Mouse (Mus musculus) heart, postnatal 36 days (tissue): ENCODE data around the gene G6pc. TPM values are rescaled to one million over a fixed set of nuclear protein-coding genes. Genes with fewer than 3 reads are reported as not detected.
"Not testable (repeated sequence)": the region's sequence is repeated elsewhere in the genome, so short reads cannot be mapped to it uniquely, and the experiment has no call there.

Experiments
- DNase-seq, 2 experiments: peaks; one replicate each; pipeline ENCODE4 v3.0.0; 2021 to 2022
- intact Hi-C: fragments of 180-260 bp; cut with DNase I; formaldehyde crosslinking; loops from one replicate; pipeline ENCODE4 v1.15.1; 2025
- total RNA-seq, 2 experiments: library from RNA; stranded (reverse); gene quantifications; 2 replicates each; pipeline ENCODE4 v1.2.3; 2021

Gene G6pc
- total RNA-seq, 2 experiments from 2014 or later: not detected

GRCm38 (mm10) chr11:101354438-101355010, 12.8 kb upstream of the G6pc start:
- no peak for DNase-seq
- intact Hi-C loops: no loop called here

GRCm38 (mm10) chr11:101355916-101356315, 11.4 kb upstream of the G6pc start:
- DNase-seq: no peak
- intact Hi-C loops: no loop called here

- intact Hi-C loops: no loop called here
Observed at GRCm38 (mm10) chr11:101357505-101358182, 9.7 kb upstream of the G6pc start.

GRCm38 (mm10) chr11:101359776-101360175, 7.6 kb upstream of the G6pc start:
- intact Hi-C loops: loop anchor here (2.0 kb wide), 1 partner anchor 31 kb away; no protein-coding TSS in a partner anchor
- DNase-seq: no peak

More at GRCm38 (mm10) chr11:101357505-101358182, 9.7 kb upstream of the G6pc start:
- no peak for DNase-seq

- DNase-seq: no peak
- intact Hi-C loops: loop anchor here (2.0 kb wide), 1 partner anchor 32 kb away; no protein-coding TSS in a partner anchor
Observed at GRCm38 (mm10) chr11:101360651-101361113, 6.7 kb upstream of the G6pc start.

GRCm38 (mm10) chr11:101364531-101364931, 2.8 kb upstream of the G6pc start:
- DNase-seq: no peak
- intact Hi-C loops: no loop called here

GRCm38 (mm10) chr11:101370141-101370540, 2.8 kb downstream of the G6pc start:
- DNase-seq: no peak
- intact Hi-C loops: no loop called here

GRCm38 (mm10) chr11:101374421-101374938, 7.1 kb downstream of the G6pc start:
- no peak for DNase-seq
- intact Hi-C loops: no loop called here

- intact Hi-C loops, DNase-seq: not testable (repeated sequence)
Observed at GRCm38 (mm10) chr11:101378196-101378595, 10.8 kb downstream of the G6pc start.

- no peak for DNase-seq
- intact Hi-C loops: no loop called here
Observed at GRCm38 (mm10) chr11:101378926-101379325, 11.6 kb downstream of the G6pc start.

- DNase-seq: no peak
- intact Hi-C loops: no loop called here
Observed at GRCm38 (mm10) chr11:101381817-101382216, 14.5 kb downstream of the G6pc start.

- peak; percentile 73 for DNase-seq
- intact Hi-C loops: loop anchor here (1.0 to 5.0 kb wide), 2 partner anchors 72 to 183 kb away; no protein-coding TSS in a partner anchor
Observed at GRCm38 (mm10) chr11:101395110-101395509, 27.7 kb downstream of the G6pc start.

- no peak for DNase-seq
Observed at GRCm38 (mm10) chr11:101415306-101415705, 47.9 kb downstream of the G6pc start.

GRCm38 (mm10) chr11:101416433-101417100, 49.2 kb downstream of the G6pc start:
- intact Hi-C loops: no loop called here

More at GRCm38 (mm10) chr11:101415306-101415705, 47.9 kb downstream of the G6pc start:
- intact Hi-C loops: no loop called here

GRCm38 (mm10) chr11:101417101-101417855, 49.9 kb downstream of the G6pc start, which contains the start of gene Aarsd1:
Gene Aarsd1 (minus strand): TSS chr11:101417615.
- intact Hi-C loops: no loop called here
- DNase-seq: peak; percentile 94 to 95

More at GRCm38 (mm10) chr11:101416433-101417100, 49.2 kb downstream of the G6pc start:
- no peak for DNase-seq

GRCm38 (mm10) chr11:101418991-101419390, 51.6 kb downstream of the G6pc start:
- intact Hi-C loops: no loop called here
- no peak for DNase-seq

GRCm38 (mm10) chr11:101419610-101420009, 52.2 kb downstream of the G6pc start:
- DNase-seq: no peak
- intact Hi-C loops: no loop called here

GRCm38 (mm10) chr11:101420148-101420547, 52.8 kb downstream of the G6pc start:
- intact Hi-C loops: no loop called here
- DNase-seq: no peak

GRCm38 (mm10) chr11:101424105-101424851, 56.9 kb downstream of the G6pc start, which contains the start of gene Gm27029:
Gene Gm27029 (minus strand): TSS chr11:101424796.
- peak in 1 of 2 experiments; percentile 45 for DNase-seq
- intact Hi-C loops: no loop called here
